Mouse (Mus musculus) layer of hippocampus, adult 9-11 months (tissue): ENCODE data around the gene Gm4491.
"Not testable (repeated sequence)": the region's sequence is repeated elsewhere in the genome, so short reads cannot be mapped to it uniquely, and the experiment has no call there.

Experiments used
- DNase-seq: peaks from one replicate; pipeline ENCODE4 v3.0.0; 2022

Gene Gm4491

GRCm38 (mm10) chr14:57075537-57075936, 40.1 kb downstream of the Gm4491 start:
- DNase-seq = no peak

GRCm38 (mm10) chr14:57069906-57070305, 45.8 kb downstream of the Gm4491 start:
- not testable (repeated sequence) for DNase-seq

- no peak for DNase-seq
Observed at GRCm38 (mm10) chr14:57066053-57066452, 49.6 kb downstream of the Gm4491 start.
